Mouse (Mus musculus): ENCODE results near the gene Nek3. TPM values are rescaled to one million over a fixed set of nuclear protein-coding genes. Genes with fewer than 3 reads are reported as not detected.

The Nek3 gene
- polyA plus RNA-seq, 1 experiment = 8.4 TPM

GRCm38 (mm10) chr8:22193432-22194010 lies 27.3 kb upstream of the Nek3 start:
- H3K36me3 ChIP-seq (ENCODE audit: control insufficient read depth, insufficient read depth, low read length, poor library complexity, severe bottlenecking) = no peaks in the 10 kb centered on the region
- no peak for TF ChIP-seq CTCF (IDR thresholded peaks at IDR 0.05; ENCODE audit: low read depth, low read length)
- TF ChIP-seq POLR2A (IDR thresholded peaks at IDR 0.05; ENCODE audit: insufficient read depth, low read length) = no peak
- no peak for TF ChIP-seq EP300 (IDR thresholded peaks at IDR 0.05; ENCODE audit: insufficient read depth, low read depth, low read length)
- peak overlapping the region; percentile 88 for H3K4me3 ChIP-seq (ENCODE audit: low read depth, low read length)
- H3K9me3 ChIP-seq (replicated peaks; ENCODE audit: control insufficient read depth, insufficient read depth, low read length, poor library complexity, severe bottlenecking) = no peaks in the 10 kb centered on the region
- peak overlapping the region; percentile 99 for H3K9ac ChIP-seq (ENCODE audit: low read depth, poor library complexity, severe bottlenecking)
- H3K4me1 ChIP-seq (ENCODE audit: control insufficient read depth, insufficient read depth, low read length) = peaks cover 2% of the 10 kb centered on the region
- H3K27me3 ChIP-seq (ENCODE audit: control insufficient read depth, insufficient read depth, low read length, poor library complexity, severe bottlenecking) = no peaks in the 10 kb centered on the region; the same call in 1 of the 2 replicates
- H3K27ac ChIP-seq (ENCODE audit: insufficient read depth, low read length) = peak overlapping the region; percentile 50; the same call in 1 of the 2 replicates

DNA sequence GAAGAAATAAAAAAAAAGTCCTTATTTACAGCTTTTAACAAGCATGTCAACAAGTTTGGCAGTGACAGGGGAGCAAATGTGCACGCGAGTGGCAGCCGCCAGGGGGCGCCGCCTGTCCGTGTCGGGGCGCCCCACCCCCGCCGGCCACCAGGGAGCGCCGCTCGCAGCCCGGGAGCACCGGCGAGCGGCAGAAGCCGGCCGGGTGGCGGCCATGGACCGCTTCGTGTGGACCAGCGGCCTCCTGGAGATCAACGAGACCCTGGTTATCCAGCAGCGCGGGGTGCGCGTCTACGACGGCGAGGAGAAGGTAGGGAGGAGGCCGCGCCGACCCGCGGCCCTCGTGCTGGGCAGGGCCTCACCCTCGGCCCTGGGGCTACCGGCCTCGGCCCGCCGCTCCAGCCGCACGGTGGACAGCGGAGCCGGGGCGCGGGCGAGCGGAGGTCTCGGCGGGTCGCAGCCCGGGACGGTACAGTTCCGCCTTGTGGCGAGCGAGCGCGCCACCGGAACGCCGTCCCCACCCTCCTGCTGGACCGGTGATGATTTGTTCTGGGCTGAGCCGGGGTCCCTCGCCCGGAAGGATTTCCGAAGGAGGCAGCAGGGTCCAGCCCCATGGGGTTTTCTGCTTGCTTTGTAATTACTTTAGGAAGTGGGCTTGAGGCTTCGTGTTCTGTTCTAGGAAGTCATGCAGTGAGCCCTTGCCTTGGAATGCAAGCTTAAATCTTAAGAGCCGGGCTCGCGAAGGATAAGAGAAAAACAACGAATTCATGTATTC lies 26.6 kb upstream of the Nek3 start, which contains the start of gene Vps36:
TSS of gene Vps36 (plus strand) at position 150 of the 772 bp plus-strand sequence.
- Histone ChIP-seq H3K4me3 (ENCODE audit: low read depth, low read length) (peak within 1 kb of the TSS; percentile 88), H3K9me3 (replicated peaks; ENCODE audit: control insufficient read depth, insufficient read depth, low read length, poor library complexity, severe bottlenecking) (no peaks in the 10 kb centered on the region), H3K36me3 (ENCODE audit: control insufficient read depth, insufficient read depth, low read length, poor library complexity, severe bottlenecking) (no peaks in the 10 kb centered on the region), H3K4me1 (ENCODE audit: control insufficient read depth, insufficient read depth, low read length) (peaks cover 2% of the 10 kb centered on the region), H3K27me3 (ENCODE audit: control insufficient read depth, insufficient read depth, low read length, poor library complexity, severe bottlenecking) (no peaks in the 10 kb centered on the region; the same call in 1 of the 2 replicates), H3K9ac (ENCODE audit: low read depth, poor library complexity, severe bottlenecking) (peak within 1 kb of the TSS; percentile 99), H3K27ac (ENCODE audit: insufficient read depth, low read length) (peak within 1 kb of the TSS; percentile 79)
- TF ChIP-seq EP300 (IDR thresholded peaks at IDR 0.05; ENCODE audit: insufficient read depth, low read depth, low read length) (no peak), CTCF (IDR thresholded peaks at IDR 0.05; ENCODE audit: low read depth, low read length) (peak; percentile 92), POLR2A (IDR thresholded peaks at IDR 0.05; ENCODE audit: insufficient read depth, low read length) (no peak)

GRCm38 (mm10) chr8:22185431-22186397 lies 19.5 kb upstream of the Nek3 start, which contains the start of gene Ckap2:
Ckap2 (minus strand) TSS chr8:22185819.
- Histone ChIP-seq H3K4me3 (ENCODE audit: low read depth, low read length) (peak within 1 kb of the TSS; percentile 87), H3K9me3 (replicated peaks; ENCODE audit: control insufficient read depth, insufficient read depth, low read length, poor library complexity, severe bottlenecking) (no peaks in the 10 kb centered on the region), H3K4me1 (ENCODE audit: control insufficient read depth, insufficient read depth, low read length) (no peaks in the 10 kb centered on the region), H3K27me3 (ENCODE audit: control insufficient read depth, insufficient read depth, low read length, poor library complexity, severe bottlenecking) (no peaks in the 10 kb centered on the region; the same call in 1 of the 2 replicates), H3K27ac (ENCODE audit: insufficient read depth, low read length) (peak within 1 kb of the TSS; percentile 97), H3K9ac (ENCODE audit: low read depth, poor library complexity, severe bottlenecking) (peak within 1 kb of the TSS; percentile 92), H3K36me3 (ENCODE audit: control insufficient read depth, insufficient read depth, low read length, poor library complexity, severe bottlenecking) (peaks cover 19% of the 10 kb centered on the region)
- TF ChIP-seq CTCF (IDR thresholded peaks at IDR 0.05; ENCODE audit: low read depth, low read length) (no peak), EP300 (IDR thresholded peaks at IDR 0.05; ENCODE audit: insufficient read depth, low read depth, low read length) (0 out of 2 replicates have a peak, but pooled peaks have one; percentile 32), POLR2A (IDR thresholded peaks at IDR 0.05; ENCODE audit: insufficient read depth, low read length) (peak; percentile 48)

DNA sequence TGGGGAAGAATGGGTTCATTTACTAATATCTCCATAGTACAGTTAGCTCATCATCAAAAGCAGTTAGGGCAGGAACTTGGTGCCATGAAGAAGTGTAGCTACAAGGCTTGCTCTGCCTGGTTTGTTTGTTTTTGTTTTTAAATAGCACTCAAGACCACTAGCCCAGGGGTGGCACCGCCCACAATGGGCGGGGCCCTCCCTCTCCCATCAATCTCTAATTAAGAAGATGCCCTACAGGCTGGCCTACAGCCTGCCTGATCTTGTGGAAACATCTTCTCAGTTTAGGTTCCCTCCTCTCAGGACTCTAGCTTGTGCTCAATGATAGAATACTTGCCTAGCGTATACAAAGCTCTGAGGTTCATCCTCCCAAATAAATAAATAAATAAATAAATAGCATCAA lies 18.6 kb upstream of the Nek3 start:
- H3K27ac ChIP-seq (ENCODE audit: insufficient read depth, low read length) = no peak overlapping the region
- peaks cover 22% of the 10 kb centered on the region for H3K36me3 ChIP-seq (ENCODE audit: control insufficient read depth, insufficient read depth, low read length, poor library complexity, severe bottlenecking)
- TF ChIP-seq CTCF (IDR thresholded peaks at IDR 0.05; ENCODE audit: low read depth, low read length) (no peak), POLR2A (IDR thresholded peaks at IDR 0.05; ENCODE audit: insufficient read depth, low read length) (no peak), EP300 (IDR thresholded peaks at IDR 0.05; ENCODE audit: insufficient read depth, low read depth, low read length) (no peak)
- no peaks in the 10 kb centered on the region for H3K4me1 ChIP-seq (ENCODE audit: control insufficient read depth, insufficient read depth, low read length)
- H3K9ac ChIP-seq (ENCODE audit: low read depth, poor library complexity, severe bottlenecking) = peak overlapping the region; percentile 92
- H3K4me3 ChIP-seq (ENCODE audit: low read depth, low read length) = peak overlapping the region; percentile 30
- no peaks in the 10 kb centered on the region for H3K9me3 ChIP-seq (replicated peaks; ENCODE audit: control insufficient read depth, insufficient read depth, low read length, poor library complexity, severe bottlenecking)
- H3K27me3 ChIP-seq (ENCODE audit: control insufficient read depth, insufficient read depth, low read length, poor library complexity, severe bottlenecking) = no peaks in the 10 kb centered on the region; the same call in 1 of the 2 replicates

DNA sequence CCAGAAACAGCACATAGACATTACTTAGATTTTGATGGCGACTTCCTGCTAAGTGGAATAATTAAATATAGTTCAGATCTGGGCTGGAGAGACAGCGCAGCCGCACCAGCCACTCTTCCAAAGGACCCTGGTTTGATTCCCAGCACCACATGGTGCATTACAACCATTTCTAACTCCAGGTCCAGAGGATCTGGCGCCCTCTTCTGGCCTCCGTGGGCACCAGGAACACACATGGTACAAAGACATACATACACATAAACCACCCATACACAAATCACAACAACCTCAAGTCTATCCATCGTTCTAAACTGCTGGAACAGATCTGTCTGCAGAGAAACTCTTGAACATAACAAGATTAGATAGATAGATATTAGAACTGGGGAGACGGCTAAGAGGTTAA lies 9.7 kb upstream of the Nek3 start:
- Histone ChIP-seq H3K27me3 (ENCODE audit: control insufficient read depth, insufficient read depth, low read length, poor library complexity, severe bottlenecking) (no peaks in the 10 kb centered on the region), H3K9me3 (replicated peaks; ENCODE audit: control insufficient read depth, insufficient read depth, low read length, poor library complexity, severe bottlenecking) (peaks cover 5% of the 10 kb centered on the region), H3K4me3 (ENCODE audit: low read depth, low read length) (no peak overlapping the region), H3K4me1 (ENCODE audit: control insufficient read depth, insufficient read depth, low read length) (no peaks in the 10 kb centered on the region), H3K36me3 (ENCODE audit: control insufficient read depth, insufficient read depth, low read length, poor library complexity, severe bottlenecking) (peaks cover 69% of the 10 kb centered on the region), H3K9ac (ENCODE audit: low read depth, poor library complexity, severe bottlenecking) (no peak overlapping the region), H3K27ac (ENCODE audit: insufficient read depth, low read length) (no peak overlapping the region)
- TF ChIP-seq CTCF (IDR thresholded peaks at IDR 0.05; ENCODE audit: low read depth, low read length) (peak; percentile 54), EP300 (IDR thresholded peaks at IDR 0.05; ENCODE audit: insufficient read depth, low read depth, low read length) (no peak)

Measured in ES-Bruce4 (cell line).